Mouse (Mus musculus) urinary bladder, postnatal 14 days (tissue): ENCODE results near the gene Rorc.

Experiments
- DNase-seq: peaks from one replicate; pipeline ENCODE4 v3.0.0; 2021; ENCODE audit warnings: low spot score

Gene Rorc

GRCm38 (mm10) chr3:94377028-94377923 is 4.7 kb downstream of the Rorc start:
- no peak for DNase-seq

- DNase-seq = no peak
These were observed 7.4 kb downstream of the Rorc start for GRCm38 (mm10) chr3:94379831-94380510.

DNA sequence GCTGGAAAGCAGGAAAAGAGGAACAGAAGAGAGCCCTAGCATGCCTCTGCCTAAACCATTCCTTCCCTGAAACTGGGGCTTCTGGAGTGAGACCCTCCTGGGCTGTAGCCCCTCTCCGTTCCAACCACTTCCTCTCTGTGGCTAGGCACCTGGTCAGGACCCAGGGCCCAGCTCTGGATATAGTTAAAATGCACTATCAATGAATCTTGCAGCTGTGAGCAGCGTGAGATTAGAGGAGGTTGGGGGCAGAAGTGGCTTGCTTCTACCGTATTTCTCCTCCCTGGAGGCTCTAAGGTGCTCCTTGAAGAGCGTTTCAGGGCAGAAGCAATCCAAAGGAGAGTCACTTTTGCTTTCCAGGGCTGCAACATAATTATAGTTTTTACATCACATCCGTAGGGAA is 9.7 kb downstream of the Rorc start:
- no peak for DNase-seq

GRCm38 (mm10) chr3:94383476-94383875 is 10.9 kb downstream of the Rorc start:
- DNase-seq = no peak

- DNase-seq = no peak
These were observed 14.1 kb downstream of the Rorc start for GRCm38 (mm10) chr3:94386671-94387070.

DNA sequence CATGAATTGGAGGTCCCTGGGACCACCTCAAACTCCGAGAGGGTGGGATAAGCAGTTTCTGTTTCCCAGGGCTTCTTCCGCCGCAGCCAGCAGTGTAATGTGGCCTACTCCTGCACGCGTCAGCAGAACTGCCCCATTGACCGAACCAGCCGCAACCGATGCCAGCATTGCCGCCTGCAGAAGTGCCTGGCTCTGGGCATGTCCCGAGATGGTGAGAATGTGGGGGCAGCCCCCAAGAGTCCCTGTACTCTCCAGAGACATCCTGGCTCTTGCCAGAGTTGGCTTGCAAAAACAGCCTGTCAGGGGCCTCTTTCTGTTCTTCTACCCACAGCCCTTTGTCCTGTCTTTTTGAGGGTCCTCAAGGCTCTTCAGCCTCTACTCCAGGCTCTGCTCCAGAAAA is 14.8 kb downstream of the Rorc start:
- no peak for DNase-seq

DNA sequence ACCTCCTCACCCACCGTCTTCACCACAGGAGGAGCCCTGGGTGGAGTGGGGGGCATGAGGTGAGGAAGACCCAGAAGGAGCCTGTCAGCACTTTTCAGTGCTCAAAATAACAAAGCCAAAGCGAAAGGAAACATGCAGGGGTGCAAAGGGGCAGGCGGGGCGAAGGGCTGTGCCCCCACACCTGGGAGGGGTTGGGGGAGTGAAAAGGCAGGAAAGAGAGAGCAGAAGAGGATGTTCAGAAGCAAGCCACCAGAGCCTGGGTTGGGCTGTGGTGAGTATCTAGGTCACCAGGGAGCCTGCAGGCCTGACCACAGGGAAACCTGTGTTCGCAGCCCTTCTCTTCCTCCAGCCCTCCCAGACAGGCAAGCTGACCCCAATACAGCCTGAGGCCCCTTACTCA is 15.5 kb downstream of the Rorc start:
- DNase-seq = no peak

DNA sequence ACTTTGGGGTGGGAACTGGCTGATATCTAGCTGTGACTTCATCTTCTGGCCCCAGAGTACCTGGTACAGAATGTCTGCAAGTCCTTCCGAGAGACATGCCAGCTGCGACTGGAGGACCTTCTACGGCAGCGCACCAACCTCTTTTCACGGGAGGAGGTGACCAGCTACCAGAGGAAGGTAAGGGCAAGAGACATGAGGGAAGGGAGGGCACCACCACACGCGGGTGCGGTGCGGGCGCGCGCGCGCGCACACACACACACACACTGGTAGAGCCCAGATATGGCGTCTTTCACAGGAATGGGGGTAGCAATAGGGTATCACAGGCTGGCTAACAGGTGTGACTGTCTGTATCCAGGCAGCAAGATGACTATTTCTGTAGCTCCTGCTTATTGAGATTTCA is 16.8 kb downstream of the Rorc start:
- DNase-seq = no peak

- no peak for DNase-seq
These were observed 18.4 kb downstream of the Rorc start for GRCm38 (mm10) chr3:94391001-94391400.

GRCm38 (mm10) chr3:94392128-94392527 is 19.5 kb downstream of the Rorc start:
- DNase-seq = no peak

DNA sequence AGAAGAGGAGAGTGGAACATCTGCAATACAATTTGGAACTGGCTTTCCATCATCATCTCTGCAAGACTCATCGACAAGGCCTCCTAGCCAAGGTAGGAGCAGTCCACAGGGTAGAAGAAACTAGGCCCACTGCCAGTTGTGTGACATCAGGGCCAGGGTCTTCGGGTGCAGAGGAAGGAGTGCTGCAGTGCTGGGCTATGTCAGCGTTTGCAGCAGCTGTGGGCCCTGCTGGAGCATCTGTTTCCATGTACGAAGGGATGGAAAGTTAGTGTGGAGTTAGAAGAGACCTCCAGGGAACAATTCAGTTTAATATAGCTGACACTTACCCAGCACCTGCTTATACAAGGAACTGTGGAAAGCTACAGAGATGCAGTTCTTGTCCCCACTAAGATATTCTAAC is 20.5 kb downstream of the Rorc start:
- DNase-seq = no peak

DNA sequence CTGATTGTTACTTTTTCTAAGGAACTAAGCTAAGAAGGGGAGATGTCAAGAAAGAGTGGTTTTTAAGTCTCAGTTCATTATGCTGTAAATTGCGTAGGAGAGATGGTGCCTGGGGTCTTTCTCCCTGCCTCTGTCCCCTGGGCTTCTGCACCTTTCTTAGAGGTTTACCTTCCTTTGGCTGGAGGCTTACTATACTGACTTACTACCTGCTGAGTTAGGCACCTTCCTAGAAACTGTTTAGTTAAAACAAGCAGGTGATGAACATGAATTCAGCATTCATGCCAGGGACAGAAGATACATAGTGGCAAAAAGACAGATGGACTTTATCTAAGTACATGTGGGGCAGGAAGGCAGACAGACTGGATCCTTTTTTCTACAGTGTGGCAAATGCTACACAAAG is 23.7 kb downstream of the Rorc start:
- DNase-seq = no peak

DNA sequence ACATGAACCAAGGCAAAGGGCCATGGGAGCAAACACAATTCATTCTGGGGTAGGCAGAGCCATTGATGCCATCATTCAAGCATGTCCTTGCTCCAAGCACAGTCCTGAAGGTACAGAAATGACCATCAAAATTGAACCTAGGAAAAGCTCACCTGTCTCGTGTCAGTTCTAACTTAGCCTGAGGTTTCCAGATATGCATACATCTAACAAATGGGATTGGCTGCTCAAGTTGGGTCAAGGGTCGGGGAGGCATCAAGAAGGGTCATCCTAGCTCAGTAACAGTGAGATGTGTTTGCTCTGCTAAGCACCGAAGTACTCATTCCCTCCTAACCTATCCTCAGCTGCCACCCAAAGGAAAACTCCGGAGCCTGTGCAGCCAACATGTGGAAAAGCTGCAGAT is 24.3 kb downstream of the Rorc start:
- no peak for DNase-seq

DNA sequence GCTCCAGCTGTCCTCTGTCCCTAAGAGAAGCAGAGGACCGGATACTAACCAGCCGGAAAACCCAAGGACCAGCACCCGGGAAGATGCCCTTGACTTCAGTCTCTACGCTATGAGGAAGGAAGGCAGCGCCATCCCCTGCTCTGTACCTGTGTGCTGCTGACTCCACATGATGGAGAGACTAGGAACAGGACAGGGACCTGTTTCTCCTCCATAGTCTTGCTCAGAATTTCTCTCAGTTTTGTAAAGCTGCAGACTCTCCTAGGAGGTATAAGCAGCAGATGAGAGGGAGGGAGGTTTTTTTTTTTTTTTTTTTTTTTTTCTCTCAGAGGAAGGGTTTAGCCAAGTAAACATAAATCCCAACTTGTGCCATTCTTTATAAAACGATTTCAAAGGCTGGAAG is 25.6 kb downstream of the Rorc start, which contains the start of gene Lingo4:
Lingo4 (plus strand) TSS at position 301 of the 400 bp plus-strand sequence.
- DNase-seq = no peak

- no peak for DNase-seq
These were observed 26.4 kb downstream of the Rorc start for GRCm38 (mm10) chr3:94398943-94399481.

- DNase-seq = no peak
These were observed 27.2 kb downstream of the Rorc start for GRCm38 (mm10) chr3:94399663-94400310.

DNA sequence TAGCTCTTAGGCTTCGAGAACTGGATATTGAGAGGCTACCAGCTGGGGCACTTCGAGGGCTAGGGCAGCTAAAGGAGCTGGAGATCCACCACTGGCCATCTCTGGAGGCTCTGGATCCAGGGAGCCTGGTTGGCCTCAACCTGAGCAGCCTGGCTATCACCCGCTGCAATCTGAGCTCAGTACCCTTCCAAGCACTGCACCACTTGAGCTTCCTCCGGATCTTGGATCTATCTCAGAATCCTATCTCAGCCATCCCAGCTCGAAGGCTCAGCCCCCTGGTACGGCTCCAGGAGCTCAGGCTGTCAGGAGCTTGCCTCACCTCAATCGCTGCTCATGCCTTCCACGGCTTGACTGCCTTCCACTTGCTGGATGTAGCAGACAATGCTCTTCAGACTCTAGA is 29.9 kb downstream of the Rorc start:
- DNase-seq = no peak

GRCm38 (mm10) chr3:94404366-94405054 is 31.9 kb downstream of the Rorc start:
- no peak for DNase-seq

DNA sequence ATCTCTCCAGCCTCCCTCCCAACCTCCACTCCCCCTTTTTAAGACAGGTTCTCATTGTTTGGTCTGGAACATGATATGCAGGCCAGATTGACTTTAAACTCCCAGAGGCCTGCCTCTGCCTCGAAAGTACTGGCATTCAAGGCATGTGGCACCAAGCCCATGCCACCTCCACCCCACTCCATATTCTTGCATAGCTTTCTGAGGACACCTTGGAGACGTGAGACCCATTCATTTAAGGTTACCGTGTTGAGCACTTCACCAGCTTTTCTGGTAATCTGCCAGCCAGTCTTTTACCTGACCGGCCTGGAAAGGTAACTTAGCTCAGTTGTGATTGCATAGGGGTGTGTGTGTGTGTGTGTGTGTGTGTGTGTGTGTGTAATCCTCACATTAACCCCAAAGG is 33.0 kb downstream of the Rorc start:
- DNase-seq = no peak

DNA sequence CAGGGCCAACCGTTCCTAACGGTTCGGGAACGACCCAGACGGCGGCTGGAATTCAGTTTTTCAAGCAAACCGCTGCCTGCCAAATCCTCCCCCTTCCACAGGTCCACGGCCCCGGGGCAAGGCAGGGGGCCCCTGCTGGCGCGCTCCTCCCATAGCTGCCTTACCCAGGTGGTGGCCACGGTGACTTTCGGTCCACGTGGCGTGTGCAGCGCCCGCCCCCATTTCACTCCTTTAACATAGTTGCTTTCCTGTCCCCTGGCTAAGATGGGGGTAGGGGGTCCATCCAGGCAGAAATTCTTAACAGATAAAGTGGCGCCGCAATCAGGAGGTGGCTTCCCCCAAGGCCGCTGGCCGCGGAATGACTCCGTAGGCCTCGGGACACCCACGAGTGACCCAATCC is 39.9 kb downstream of the Rorc start:
- no peak for DNase-seq

GRCm38 (mm10) chr3:94413031-94413679 is 40.6 kb downstream of the Rorc start, which contains the start of gene Tdrkh:
Tdrkh (plus strand) TSS chr3:94413273.
- peak; percentile 94 for DNase-seq
